In the genomic region with DNA sequence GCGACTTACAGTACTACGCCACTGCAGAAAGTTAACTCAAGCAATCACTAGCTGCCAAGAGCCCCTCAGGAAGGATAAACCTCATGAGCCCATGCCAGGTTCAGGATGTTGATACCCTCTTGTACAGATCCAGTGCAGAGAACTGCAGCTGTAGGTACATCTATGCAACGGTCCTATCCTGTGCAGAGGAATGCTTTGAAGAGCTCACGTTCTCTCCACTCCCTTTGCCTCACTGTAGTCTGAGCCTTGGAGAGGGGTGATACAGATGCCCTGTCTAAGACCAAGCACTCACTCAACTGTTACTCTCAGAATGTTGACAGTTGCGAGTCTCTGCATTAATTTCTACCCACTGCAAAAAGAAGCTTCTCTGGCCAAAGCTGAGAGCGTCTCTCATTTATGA, we compare ENCODE assay signal across 21 mouse cellular contexts. TPM values are rescaled to one million over a fixed set of nuclear protein-coding genes. Genes with fewer than 3 reads are reported as not detected.
"Had no signal": no experiment of that assay in that cellular context is flagged by ENCODE, and none has a peak within 500 bp of the region (broad histone marks: within the 10 kb centered on the region; RNA-seq: fewer than 3 reads in every experiment).

No protein-coding gene starts in this region.

- H3K36me3 ChIP-seq: liver, embryonic 13.5 days; liver, embryonic 15.5 days; lung, embryonic 15.5 days; midbrain, embryonic 13.5 days; neural tube, embryonic 12.5 days; stomach, embryonic 15.5 days had no signal

- H3K27ac ChIP-seq: liver, embryonic 13.5 days; liver, embryonic 15.5 days; lung, embryonic 15.5 days; macrophage; midbrain, embryonic 13.5 days; neural tube, embryonic 12.5 days; stomach, embryonic 15.5 days; stomach, postnatal 0 days had no signal

- H3K4me1 ChIP-seq: liver, embryonic 15.5 days; midbrain, embryonic 13.5 days; neural tube, embryonic 12.5 days; stomach, embryonic 15.5 days had no signal

- H3K9ac ChIP-seq: liver, embryonic 13.5 days; liver, embryonic 15.5 days; liver, postnatal 0 days; lung, embryonic 15.5 days; midbrain, embryonic 13.5 days; neural tube, embryonic 12.5 days; stomach, embryonic 15.5 days had no signal

- H3K4me3 ChIP-seq: liver, embryonic 13.5 days; liver, embryonic 15.5 days; lung, embryonic 15.5 days; megakaryocyte, embryonic 14.5 days; midbrain, embryonic 13.5 days; neural tube, embryonic 12.5 days; stomach, embryonic 15.5 days had no signal

- DNase-seq: liver, embryonic 13.5 days; liver, postnatal 0 days; lung, postnatal 14 days; lung, postnatal 36 days; right cerebral cortex, postnatal 14 days; thymus, adult 2 months; thymus, postnatal 25 days; thymus, postnatal 4 days had no signal

- ATAC-seq: liver, postnatal 0 days; lung, postnatal 0 days had no signal

- H3K27me3 ChIP-seq: liver, embryonic 13.5 days; liver, embryonic 15.5 days; lung, embryonic 15.5 days; megakaryocyte, embryonic 14.5 days; midbrain, embryonic 13.5 days; neural tube, embryonic 12.5 days; stomach, embryonic 15.5 days had no signal

- H3K4me2 ChIP-seq: liver, embryonic 13.5 days; liver, embryonic 15.5 days; lung, embryonic 15.5 days; midbrain, embryonic 13.5 days; neural tube, embryonic 12.5 days; stomach, embryonic 15.5 days had no signal

- H3K9me3 ChIP-seq: liver, embryonic 13.5 days; liver, embryonic 15.5 days; lung, embryonic 15.5 days; megakaryocyte, embryonic 14.5 days; midbrain, embryonic 13.5 days; neural tube, embryonic 12.5 days; stomach, embryonic 15.5 days had no signal

RNA-seq across cellular contexts. Expression of gene E130114P18Rik, which starts 54.5 kb away (rescaled TPM):
- total RNA-seq: megakaryocyte progenitor cell, adult 5-6 weeks; monocyte, adult 5-6 weeks; neutrophil, adult 5-6 weeks had no signal
- polyA plus RNA-seq: liver, postnatal 0 days; macrophage; spleen, adult 2 months had no signal
